Comparison of ENCODE assay signal across 10 mouse cellular contexts in genomic region chr14:61038082-61038472, GRCm38 (mm10). TPM values are rescaled to one million over a fixed set of nuclear protein-coding genes. Genes with fewer than 3 reads are reported as not detected.
A peak's percentile ranks its signal among the peaks of the same experiment; 100 is the strongest.
DNase-seq lines count a peak whose midpoint lies in the region; ATAC-seq and TF ChIP-seq lines count a peak whose summit lies in the region.
"Had no signal": no experiment of that assay in that cellular context is flagged by ENCODE, and none has a peak within 500 bp of the region (broad histone marks: within the 10 kb centered on the region; RNA-seq: fewer than 3 reads in every experiment).

No protein-coding gene starts in this region.

- no peaks in the 10 kb centered on the region for H3K27me3 ChIP-seq in kidney, embryonic 16.5 days (ENCODE audit: insufficient read depth, low read length)
- H3K27me3 ChIP-seq in forebrain, embryonic 10.5 days (ENCODE audit: poor library complexity, severe bottlenecking), result peaks cover 30% of the 10 kb centered on the region; the same call in 1 of the 2 replicates
- H3K27me3 ChIP-seq in intestine, postnatal 0 days (replicated peaks; ENCODE audit: control insufficient read depth, insufficient read depth, low read length), result 0 out of 2 replicates have a peak, but pooled peaks cover 3% of the 10 kb centered on the region
- H3K27me3 ChIP-seq in neural tube, embryonic 13.5 days, result no peaks in the 10 kb centered on the region

- DNase-seq in kidney, postnatal 25 days, result no peak
- no peak for DNase-seq in forebrain, embryonic 10.5 days (ENCODE audit: extremely low spot score, low spot score)
- DNase-seq in frontal cortex, postnatal 36 days (ENCODE audit: low spot score in 2 of 2), result no peak
- no peak for DNase-seq in urinary bladder, postnatal 10 days (ENCODE audit: low spot score)
- DNase-seq in adrenal gland, adult 18-20 months (ENCODE audit: low spot score in 2 of 2), result no peak

- H3K4me2 ChIP-seq in kidney, embryonic 16.5 days (replicated peaks; ENCODE audit: low read depth, low read length), result peak overlapping the region; percentile 82
- H3K4me2 ChIP-seq in intestine, postnatal 0 days (replicated peaks; ENCODE audit: low read depth), result peak overlapping the region; percentile 98
- H3K4me2 ChIP-seq in neural tube, embryonic 13.5 days, result peak overlapping the region; percentile 99

- H3K4me3 ChIP-seq in kidney, embryonic 16.5 days (ENCODE audit: low read length), result peak overlapping the region; percentile 56
- peak overlapping the region; percentile 70 for H3K4me3 ChIP-seq in forebrain, embryonic 10.5 days
- peak overlapping the region; percentile 50 for H3K4me3 ChIP-seq in intestine, postnatal 0 days (ENCODE audit: low read depth, low read length)
- peak overlapping the region; percentile 62 for H3K4me3 ChIP-seq in neural tube, embryonic 13.5 days

- H3K4me1 ChIP-seq in kidney, embryonic 16.5 days (ENCODE audit: insufficient read depth, low read length), result peaks cover 10% of the 10 kb centered on the region
- peaks cover 68% of the 10 kb centered on the region for H3K4me1 ChIP-seq in forebrain, embryonic 10.5 days
- H3K4me1 ChIP-seq in intestine, postnatal 0 days (replicated peaks; ENCODE audit: control insufficient read depth, insufficient read depth, low read length), result no peaks in the 10 kb centered on the region
- peaks cover 20% of the 10 kb centered on the region for H3K4me1 ChIP-seq in neural tube, embryonic 13.5 days (replicated peaks)

- 31% methylated on average over 8 of the region's 8 CpGs for WGBS in kidney, embryonic 16.5 days
- 34% methylated on average over 8 of the region's 8 CpGs for WGBS in forebrain, embryonic 10.5 days
- WGBS in intestine, postnatal 0 days, result 43% methylated on average over 8 of the region's 8 CpGs
- WGBS in neural tube, embryonic 13.5 days, result 18% methylated on average over 8 of the region's 8 CpGs

- no peak for TF ChIP-seq CTCF in intestine, postnatal 0 days (IDR thresholded peaks at IDR 0.05; ENCODE audit: low read depth)

- H3K27ac ChIP-seq in kidney, embryonic 16.5 days (ENCODE audit: low read length), result no peak overlapping the region
- peak overlapping the region; percentile 87 for H3K27ac ChIP-seq in forebrain, embryonic 10.5 days
- H3K27ac ChIP-seq in intestine, postnatal 0 days (ENCODE audit: low read depth, low read length), result no peak overlapping the region
- H3K27ac ChIP-seq in neural tube, embryonic 13.5 days (replicated peaks), result peak overlapping the region; percentile 47; the same call in 1 of the 2 replicates
- H3K27ac ChIP-seq: macrophage had no signal

- H3K9me3 ChIP-seq in kidney, embryonic 16.5 days (ENCODE audit: low read length), result no peaks in the 10 kb centered on the region
- no peaks in the 10 kb centered on the region for H3K9me3 ChIP-seq in forebrain, embryonic 10.5 days
- no peaks in the 10 kb centered on the region for H3K9me3 ChIP-seq in intestine, postnatal 0 days (ENCODE audit: control insufficient read depth)
- H3K9me3 ChIP-seq in neural tube, embryonic 13.5 days, result no peaks in the 10 kb centered on the region

- no peak for ATAC-seq in kidney, embryonic 16.5 days (ENCODE audit: low FRiP score, low TSS enrichment)
- ATAC-seq in intestine, postnatal 0 days, result no peak
- peak; percentile 72 for ATAC-seq in neural tube, embryonic 13.5 days (ENCODE audit: low read depth)

- H3K36me3 ChIP-seq in kidney, embryonic 16.5 days (ENCODE audit: insufficient read depth, low read length), result no peaks in the 10 kb centered on the region
- H3K36me3 ChIP-seq in forebrain, embryonic 10.5 days (replicated peaks), result peaks cover 26% of the 10 kb centered on the region
- no peaks in the 10 kb centered on the region for H3K36me3 ChIP-seq in intestine, postnatal 0 days (ENCODE audit: control insufficient read depth, insufficient read depth)
- H3K36me3 ChIP-seq in neural tube, embryonic 13.5 days, result no peaks in the 10 kb centered on the region

- H3K9ac ChIP-seq in kidney, embryonic 16.5 days (replicated peaks; ENCODE audit: low read length), result no peak overlapping the region
- H3K9ac ChIP-seq in intestine, postnatal 0 days (ENCODE audit: low read depth, low read length), result 0 out of 2 replicates have a peak overlapping the region, but pooled peaks have one; percentile 22
- H3K9ac ChIP-seq in neural tube, embryonic 13.5 days, result peak overlapping the region; percentile 77

RNA-seq across cellular contexts. Expression of gene Tnfrsf19, which starts 8.2 kb away (rescaled TPM):
- 17.0 and 18.9 TPM in 2 replicates for polyA plus RNA-seq in kidney, embryonic 16.5 days (2015; fragmentation: Nextera tagmentation; extraction: Ambion mirVana)
- 102 and 110 TPM in 2 replicates for polyA plus RNA-seq in forebrain, embryonic 10.5 days (2016; fragmentation: Nextera tagmentation; extraction: Ambion mirVana)
- 4.7 and 6.1 TPM in 2 replicates for polyA plus RNA-seq in intestine, postnatal 0 days (2015; fragmentation: Nextera tagmentation; extraction: Ambion mirVana)
- polyA plus RNA-seq in neural tube, embryonic 13.5 days (2015; fragmentation: Nextera tagmentation; extraction: Ambion mirVana), result 27.0 and 28.7 TPM in 2 replicates
- total RNA-seq in adrenal gland, adult 18-20 months (2021), result 10 to 100 TPM; 13.1 to 49.8 TPM
- total RNA-seq: granulocyte monocyte progenitor cell, adult 5-6 weeks had no signal
- polyA plus RNA-seq: macrophage had no signal

Comparison
In these comparisons a context has a peak if more than half of its experiments do, and no peak if none do; other contexts are left out.
1. H3K27ac ChIP-seq: peak in forebrain, embryonic 10.5 days (single experiment) and neural tube, embryonic 13.5 days (single experiment); none in kidney, embryonic 16.5 days (single experiment) and intestine, postnatal 0 days (single experiment).
2. Peak in every context shown above with its lines, with median percentiles within 50 percentile points of each other: H3K4me2 ChIP-seq and H3K4me3 ChIP-seq.